Mouse (Mus musculus) hindbrain, embryonic 11.5 days (tissue): ENCODE measurements around the gene Iqsec3. TPM values are rescaled to one million over a fixed set of nuclear protein-coding genes. Genes with fewer than 3 reads are reported as not detected.

Source experiments
- ATAC-seq: fragments of 200-750 bp; cut with Nextera tagmentation; 2 replicates; pipeline ENCODE4 v1.8.0; 2017; ENCODE audit warnings: mild to moderate bottlenecking, moderate TSS enrichment, moderate library complexity; ENCODE audit not compliant: low FRiP score
- DNase-seq: peaks from one replicate; pipeline ENCODE4 v3.0.0-alpha.2; 2015; ENCODE audit warnings: low spot score
- H3K27ac ChIP-seq: fragments of 300-500 bp; sonication (generic); 2 replicates; pipeline ENCODE4 v1.5.1; 2014; ENCODE audit warnings: mild to moderate bottlenecking, low read depth, low read length
- H3K27me3 ChIP-seq: fragments of 300-500 bp; sonication (generic); 2 replicates; pipeline ENCODE4 v1.6.1; 2014; ENCODE audit warnings: mild to moderate bottlenecking, low read length, moderate library complexity, mixed read lengths; ENCODE audit not compliant: control insufficient read depth, insufficient read depth
- H3K36me3 ChIP-seq: fragments of 300-500 bp; sonication (generic); 2 replicates; pipeline ENCODE4 v1.6.1; 2014; ENCODE audit warnings: mild to moderate bottlenecking, low read length, moderate library complexity, mixed read lengths; ENCODE audit not compliant: control insufficient read depth, insufficient read depth
- H3K4me1 ChIP-seq: fragments of 300-500 bp; sonication (generic); replicated peaks from 2 replicates; pipeline ENCODE4 v1.6.1; 2014; ENCODE audit warnings: low read length, mixed read lengths; ENCODE audit not compliant: control insufficient read depth, insufficient read depth
- H3K4me2 ChIP-seq: fragments of 300-500 bp; sonication (generic); replicated peaks from 2 replicates; pipeline ENCODE4 v1.6.1; 2014; ENCODE audit warnings: mild to moderate bottlenecking, low read depth, low read length
- H3K4me3 ChIP-seq: fragments of 300-500 bp; sonication (generic); 2 replicates; pipeline ENCODE4 v1.5.1; 2014; ENCODE audit warnings: low read depth, low read length
- H3K9ac ChIP-seq: fragments of 300-500 bp; sonication (generic); 2 replicates; pipeline ENCODE4 v1.6.1; 2014; ENCODE audit warnings: low read depth, low read length
- H3K9me3 ChIP-seq: fragments of 300-500 bp; sonication (generic); 2 replicates; pipeline ENCODE4 v1.6.1; 2016; ENCODE audit warnings: low read length; ENCODE audit not compliant: control insufficient read depth
- WGBS: fragments of 180-500 bp; shearing (Covaris S2); extraction: QIAGEN DNeasy Blood & Tissue Kit; methylation state at CpG from one replicate; pipeline ENCODE4 v1.1.7; 2014; 5-methylcytosine and 5-hydroxymethylcytosine counted together
- polyA plus RNA-seq: library from polyadenylated mRNA; unstranded; fragments of >200 nt; fragmentation: Nextera tagmentation; extraction: Ambion mirVana; gene quantifications from 2 replicates; pipeline ENCODE4 v1.2.1, GENCODE M21; 2014

The Iqsec3 gene
- polyA plus RNA-seq, 1 experiment from 2014 or later: 2.5 TPM

GRCm38 (mm10) chr6:121326486-121327069 lies 146.9 kb downstream of the Iqsec3 start:
- no peak for DNase-seq
- H3K4me2 ChIP-seq: no peak overlapping the region
- H3K27me3 ChIP-seq: peaks cover 2% of the 10 kb centered on the region; the same call in 1 of the 2 replicates
- no peak for ATAC-seq
- H3K9ac ChIP-seq: no peak overlapping the region
- no peaks in the 10 kb centered on the region for H3K36me3 ChIP-seq
- H3K27ac ChIP-seq: no peak overlapping the region
- peaks cover 2% of the 10 kb centered on the region; the same call in 1 of the 2 replicates for H3K4me1 ChIP-seq
- WGBS: 60% methylated on average over 10 of the region's 10 CpGs
- H3K9me3 ChIP-seq: no peaks in the 10 kb centered on the region
- H3K4me3 ChIP-seq: no peak overlapping the region

GRCm38 (mm10) chr6:121325740-121326139 lies 147.7 kb downstream of the Iqsec3 start:
- 74% methylated on average over 9 of the region's 9 CpGs for WGBS
- H3K9ac ChIP-seq: no peak overlapping the region
- no peaks in the 10 kb centered on the region for H3K9me3 ChIP-seq
- no peak overlapping the region for H3K4me2 ChIP-seq
- H3K36me3 ChIP-seq: no peaks in the 10 kb centered on the region
- no peak overlapping the region for H3K4me3 ChIP-seq
- peaks cover 2% of the 10 kb centered on the region; the same call in 1 of the 2 replicates for H3K4me1 ChIP-seq
- H3K27me3 ChIP-seq: peaks cover 2% of the 10 kb centered on the region; the same call in 1 of the 2 replicates
- no peak for DNase-seq
- no peak for ATAC-seq
- no peak overlapping the region for H3K27ac ChIP-seq

GRCm38 (mm10) chr6:121325298-121325697 lies 148.2 kb downstream of the Iqsec3 start:
- no peak overlapping the region for H3K4me3 ChIP-seq
- ATAC-seq (no peak), DNase-seq (no peak)
- peaks cover 2% of the 10 kb centered on the region; the same call in 1 of the 2 replicates for H3K4me1 ChIP-seq
- H3K9me3 ChIP-seq: no peaks in the 10 kb centered on the region
- no peak overlapping the region for H3K9ac ChIP-seq
- H3K27me3 ChIP-seq: peaks cover 2% of the 10 kb centered on the region; the same call in 1 of the 2 replicates
- no peaks in the 10 kb centered on the region for H3K36me3 ChIP-seq
- WGBS: 90% methylated on average over 2 of the region's 3 CpGs
- H3K4me2 ChIP-seq: no peak overlapping the region
- no peak overlapping the region for H3K27ac ChIP-seq

Other genes starting within 250 kb of the Iqsec3 start
- 1.2 and 1.3 TPM in 2 replicates for gene Usp18, start 227.8 kb downstream of the Iqsec3 start, polyA plus RNA-seq
- gene Slc6a13, start 173.5 kb downstream of the Iqsec3 start, polyA plus RNA-seq: 2.2 and 2.9 TPM in 2 replicates
- gene Slc6a12, start 130.6 kb downstream of the Iqsec3 start, polyA plus RNA-seq: 0.29 TPM in 1 of 2 replicates, not detected in the other
- 2.9 and 4.0 TPM in 2 replicates for gene A2m, start 161.7 kb upstream of the Iqsec3 start, polyA plus RNA-seq